Mouse (Mus musculus): Measurements from ENCODE around the gene Saa2.

Gene Saa2

DNA sequence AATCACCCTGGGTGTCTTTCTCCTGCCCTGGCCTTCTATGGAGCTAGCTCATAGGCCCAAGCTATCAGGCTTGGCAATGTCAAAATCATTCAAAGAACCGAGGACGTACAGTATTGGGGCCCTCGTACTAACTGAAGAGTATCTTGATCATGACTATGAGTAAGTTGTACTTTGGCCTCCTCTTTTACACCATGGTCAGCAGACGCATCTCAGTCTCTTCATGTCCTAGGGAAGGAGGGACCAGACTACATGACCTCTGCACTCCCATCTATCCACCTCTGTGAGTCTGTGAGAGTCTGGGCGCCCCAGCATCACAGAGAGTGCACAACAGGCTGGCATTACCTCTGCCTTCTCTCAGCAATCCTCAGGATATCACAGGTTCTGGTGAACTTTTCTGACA lies 11.0 kb downstream of the Saa2 start:
- no peak for DNase-seq (ENCODE audit: low spot score)

DNA sequence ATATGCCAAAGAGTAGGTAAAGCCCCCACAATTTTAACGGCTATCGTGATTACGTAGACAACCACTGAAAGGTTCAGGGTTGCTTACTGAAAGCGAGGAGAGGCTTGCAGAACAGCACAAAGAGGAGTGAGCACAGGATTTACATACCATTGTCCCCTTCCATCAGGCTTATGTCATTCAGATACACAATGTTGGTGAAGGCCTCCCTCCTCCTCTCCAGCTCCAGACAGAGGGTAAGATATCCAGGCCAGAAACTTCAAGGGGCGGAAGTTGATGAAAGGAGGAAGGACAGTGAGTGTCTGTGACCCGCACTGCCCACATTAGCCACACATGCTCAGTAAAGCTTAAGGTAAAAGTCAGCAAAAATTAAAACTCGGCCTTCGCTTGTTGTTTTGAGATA lies 13.1 kb downstream of the Saa2 start:
- DNase-seq (ENCODE audit: low spot score) = no peak

DNA sequence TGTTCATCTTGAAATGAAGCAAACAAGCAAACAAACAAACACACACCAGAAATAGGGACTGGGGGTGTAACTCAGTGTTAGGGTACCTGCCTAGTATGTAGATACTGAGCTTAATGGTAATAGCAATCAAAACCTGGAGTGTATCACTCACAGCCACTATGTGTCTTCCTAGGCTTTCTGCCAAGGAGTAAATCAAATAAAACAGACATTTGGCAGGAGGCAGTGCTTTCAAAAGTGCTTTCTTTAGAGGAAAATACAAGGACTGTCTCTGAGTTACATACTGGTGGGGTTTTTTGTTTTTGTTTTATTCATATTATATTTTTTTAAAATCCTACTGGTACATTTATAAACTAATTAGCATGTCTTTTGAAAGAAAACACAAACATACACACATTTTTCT lies 15.8 kb downstream of the Saa2 start:
- no peak for DNase-seq (ENCODE audit: low spot score)

DNA sequence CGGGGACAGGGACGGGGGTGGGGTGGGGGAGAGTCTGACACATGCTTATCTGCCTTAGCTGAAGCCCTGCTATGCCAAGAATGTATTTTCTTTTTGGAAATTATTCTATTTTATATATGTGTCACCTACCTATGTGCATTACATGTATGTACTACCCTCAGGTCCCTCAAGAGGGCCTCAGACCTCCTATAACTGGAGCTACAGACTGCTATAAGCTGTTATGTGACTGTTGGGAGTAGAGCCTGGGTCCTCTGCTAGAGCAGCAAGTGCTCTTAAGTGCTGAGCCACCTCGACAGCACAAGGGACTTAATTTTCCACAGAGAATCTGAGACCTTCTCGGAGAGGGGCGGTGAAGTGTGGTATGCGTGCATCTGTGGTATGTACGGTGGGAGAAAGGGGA lies 16.9 kb downstream of the Saa2 start:
- no peak for DNase-seq (ENCODE audit: low spot score)

DNA sequence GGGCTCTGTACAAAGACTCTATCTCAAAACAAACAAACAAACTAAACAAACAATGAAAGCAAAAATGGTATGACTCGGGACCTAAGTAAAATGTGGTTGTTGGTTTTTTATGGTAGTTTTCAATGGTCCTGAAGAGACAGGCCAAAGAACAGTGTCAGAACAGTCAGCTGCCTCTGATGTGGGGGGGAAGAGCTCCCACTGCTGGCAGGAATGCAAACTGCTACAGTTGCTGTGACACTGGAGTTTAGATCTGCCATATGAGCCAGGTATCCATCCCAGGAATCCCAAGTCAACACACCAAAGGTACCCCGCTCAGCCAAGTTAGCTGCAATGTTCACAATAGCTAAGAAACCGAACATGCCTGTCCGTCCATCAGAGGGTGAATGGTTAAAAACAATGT lies 19.1 kb downstream of the Saa2 start:
- DNase-seq (ENCODE audit: low spot score) = peak; percentile 15

DNA sequence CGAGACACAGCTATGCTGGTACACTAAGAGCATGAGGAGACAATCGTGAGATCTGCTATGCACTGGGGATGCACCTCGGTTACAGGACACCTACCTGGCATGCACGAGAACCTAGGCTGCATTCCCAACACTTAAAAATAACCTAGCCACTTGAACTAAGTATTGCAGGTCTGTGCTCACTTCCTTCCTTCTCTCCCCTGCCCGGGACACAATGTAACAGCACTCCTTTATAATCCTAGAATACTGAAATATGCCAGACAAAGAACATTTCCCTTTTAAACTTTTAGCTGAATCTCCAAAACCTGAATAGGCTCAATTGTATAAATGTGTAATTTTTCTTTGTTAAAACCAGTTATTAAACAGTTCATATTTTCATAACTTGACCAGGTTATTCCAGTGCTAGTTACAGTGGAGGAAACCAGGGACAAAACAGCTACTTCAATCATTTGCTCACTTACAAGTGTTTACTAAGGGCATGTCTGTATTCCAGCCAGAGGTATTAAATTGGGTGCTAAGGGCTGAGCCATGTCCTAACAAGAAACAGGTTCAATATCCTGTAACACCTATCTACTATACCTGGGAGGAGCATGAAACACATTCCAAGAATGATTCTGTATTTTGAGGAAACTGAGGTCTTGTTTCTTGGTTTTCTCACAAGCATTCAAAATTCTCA lies 37.7 kb downstream of the Saa2 start:
- DNase-seq (ENCODE audit: low spot score) = no peak

DNA sequence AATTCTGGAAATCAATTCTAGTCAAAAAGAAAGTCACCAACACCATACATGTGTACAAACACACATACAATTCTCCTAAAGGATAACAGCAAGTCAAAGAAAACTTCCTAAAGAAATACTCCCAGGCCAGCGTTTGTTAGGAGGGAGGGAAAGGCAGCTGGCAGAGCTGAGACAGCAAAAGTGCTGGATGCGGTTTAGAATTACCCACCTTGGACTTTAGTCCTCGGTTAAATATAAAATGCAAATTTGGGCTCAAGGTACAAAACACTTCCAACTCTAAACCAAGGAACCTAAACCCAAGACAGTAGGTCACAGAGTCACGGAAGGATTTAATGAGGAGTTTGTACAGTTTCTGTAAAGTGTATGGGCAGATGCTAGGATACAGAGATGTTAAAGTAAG lies 42.3 kb downstream of the Saa2 start:
- DNase-seq (ENCODE audit: low spot score) = no peak

DNA sequence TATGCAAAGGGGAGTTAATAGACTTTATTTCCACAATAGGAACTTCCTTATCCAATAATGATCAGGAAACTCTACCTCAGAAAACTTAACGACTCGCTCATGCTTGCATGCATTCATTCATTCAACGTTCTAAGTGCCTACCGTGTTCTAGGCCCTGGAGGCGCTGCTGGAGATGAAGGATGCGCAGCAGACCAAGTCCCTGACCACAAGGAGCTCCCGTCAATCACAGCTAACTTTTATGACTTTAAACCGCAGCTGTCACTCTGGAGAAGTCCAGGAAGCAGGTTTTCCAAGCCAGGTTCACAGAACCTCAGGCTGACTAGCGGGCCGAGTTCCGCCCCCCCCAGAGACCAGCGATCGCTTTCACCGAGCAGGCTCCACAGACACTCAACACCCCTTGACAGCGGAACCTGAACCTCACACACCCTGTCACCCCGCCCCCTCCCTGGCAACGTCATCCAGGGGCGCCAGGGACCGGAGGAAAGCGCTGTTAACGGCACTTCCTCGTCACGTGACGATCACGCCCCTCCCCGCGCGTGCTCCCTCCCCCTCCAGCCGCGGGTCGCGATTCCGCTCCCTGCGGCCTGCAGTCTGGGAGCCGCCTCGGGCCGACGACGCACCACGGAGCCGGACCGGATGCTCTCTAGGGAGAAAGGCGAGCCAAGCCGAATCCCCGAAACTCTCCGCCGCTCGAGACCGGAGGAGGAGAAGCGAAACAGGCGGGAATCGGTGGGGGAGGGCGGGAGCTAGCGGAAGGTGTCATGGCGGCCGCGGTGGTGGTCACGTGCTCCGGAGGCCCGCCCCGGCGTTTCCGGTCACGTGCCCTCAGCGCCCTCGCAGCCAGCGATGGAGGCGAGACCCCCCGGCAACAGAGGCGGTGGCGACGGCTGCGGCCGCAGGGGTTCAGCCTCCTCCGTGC lies 44.0 kb downstream of the Saa2 start, which contains the start of the genes Hps5 and Gtf2h1:
TSS of gene Hps5 (minus strand) at position 778 of the 919 bp plus-strand sequence.
TSS of gene Gtf2h1 (plus strand) at position 817 of the 919 bp plus-strand sequence.
- DNase-seq (ENCODE audit: low spot score) = peak; percentile 96

DNA sequence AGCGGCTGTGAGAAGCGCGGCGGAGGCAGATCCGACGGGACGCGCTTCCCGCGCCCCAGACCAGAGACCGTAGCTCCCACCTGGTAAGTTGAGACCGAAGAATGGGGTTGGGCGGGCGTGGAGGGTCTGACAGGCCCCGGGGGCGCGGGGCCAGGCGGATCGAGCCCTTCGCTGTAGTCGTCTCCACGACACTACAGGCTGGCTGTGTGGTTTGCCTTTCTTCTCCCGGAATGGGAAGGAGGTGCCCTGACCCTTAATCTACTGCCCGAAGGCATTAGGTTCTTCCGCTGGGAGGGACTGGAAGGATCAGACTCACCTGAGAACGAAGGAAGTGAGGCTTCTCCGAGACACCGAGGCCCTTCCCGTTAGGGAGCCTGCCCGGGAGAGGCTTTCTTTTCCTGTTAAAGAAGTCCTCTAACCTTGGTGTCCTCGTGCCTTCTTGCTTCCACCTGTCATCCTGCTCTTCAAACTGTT lies 44.7 kb downstream of the Saa2 start:
- no peak for DNase-seq (ENCODE audit: low spot score)

DNA sequence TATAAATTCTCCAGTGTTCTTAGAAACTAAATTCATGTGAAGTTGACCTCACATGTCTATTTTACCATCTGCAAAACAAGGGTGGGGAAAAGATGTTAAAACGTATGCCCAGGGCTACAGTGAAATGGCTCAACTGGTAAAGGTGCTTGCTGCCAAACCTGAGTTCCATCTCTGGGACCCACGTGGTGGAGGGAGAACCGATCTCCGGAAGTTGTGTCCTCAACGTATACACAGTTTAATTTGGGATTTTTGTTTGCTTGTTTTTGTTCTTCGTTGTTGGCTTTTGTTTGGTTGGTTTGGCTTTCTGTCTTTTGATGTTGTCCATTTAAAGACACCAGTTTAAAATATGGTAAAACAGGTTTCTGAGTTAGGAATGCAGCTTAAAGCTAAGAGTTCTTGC lies 45.2 kb downstream of the Saa2 start:
- DNase-seq (ENCODE audit: low spot score) = no peak

Measured in ovary, postnatal 14 days (tissue).